Mouse (Mus musculus) limb, embryonic 13.5 days (tissue): ENCODE measurements around the gene Nebl. TPM values are rescaled to one million over a fixed set of nuclear protein-coding genes. Genes with fewer than 3 reads are reported as not detected.

Experiments used
- ATAC-seq: fragments of 200-750 bp; cut with Nextera tagmentation; 2 replicates; pipeline ENCODE4 v1.8.0; 2017; ENCODE audit warnings: low read depth, moderate number of reproducible peaks, moderate TSS enrichment; ENCODE audit not compliant: low FRiP score
- H3K27ac ChIP-seq: fragments of 300-500 bp; sonication (generic); 2 replicates; pipeline ENCODE4 v1.5.1; 2015; ENCODE audit warnings: inconsistent platforms, mild to moderate bottlenecking, moderate library complexity
- H3K27me3 ChIP-seq: fragments of 300-500 bp; sonication (generic); 2 replicates; pipeline ENCODE4 v1.6.1; 2015; ENCODE audit warnings: mild to moderate bottlenecking, inconsistent platforms
- H3K36me3 ChIP-seq: fragments of 300-500 bp; sonication (generic); 2 replicates; pipeline ENCODE4 v1.6.1; 2015; ENCODE audit warnings: inconsistent platforms, mild to moderate bottlenecking, moderate library complexity
- H3K4me1 ChIP-seq: fragments of 300-500 bp; sonication (generic); 2 replicates; pipeline ENCODE4 v1.6.1; 2015; ENCODE audit warnings: inconsistent platforms
- H3K4me2 ChIP-seq: fragments of 300-500 bp; sonication (generic); replicated peaks from 2 replicates; pipeline ENCODE4 v1.6.1; 2015; ENCODE audit warnings: inconsistent platforms, mild to moderate bottlenecking, moderate library complexity
- H3K4me3 ChIP-seq: fragments of 300-500 bp; sonication (generic); 2 replicates; pipeline ENCODE4 v1.5.1; 2015; ENCODE audit warnings: moderate library complexity, mild to moderate bottlenecking, inconsistent platforms
- H3K9ac ChIP-seq: fragments of 300-500 bp; sonication (generic); 2 replicates; pipeline ENCODE4 v1.6.1; 2015; ENCODE audit warnings: mild to moderate bottlenecking, inconsistent platforms
- H3K9me3 ChIP-seq: fragments of 300-500 bp; sonication (generic); 2 replicates; pipeline ENCODE4 v1.6.1; 2016; ENCODE audit warnings: inconsistent platforms
- WGBS: fragments of 180-500 bp; shearing (Covaris S2); methylation state at CpG from one replicate; pipeline ENCODE4 v1.1.7; 2015; 5-methylcytosine and 5-hydroxymethylcytosine counted together
- polyA plus RNA-seq: library from polyadenylated mRNA; unstranded; fragments of >200 nt; fragmentation: Nextera tagmentation; extraction: Ambion mirVana; gene quantifications from 2 replicates; pipeline ENCODE4 v1.2.1, GENCODE M21; 2015

The Nebl gene
- polyA plus RNA-seq, 1 experiment from 2014 or later, result 20.8 TPM

GRCm38 (mm10) chr2:17409276-17409675, 322.0 kb downstream of the Nebl start:
- Histone ChIP-seq H3K9ac (no peak overlapping the region), H3K4me3 (no peak overlapping the region), H3K4me2 (no peak overlapping the region), H3K27ac (no peak overlapping the region), H3K36me3 (no peaks in the 10 kb centered on the region), H3K27me3 (no peaks in the 10 kb centered on the region), H3K9me3 (no peaks in the 10 kb centered on the region), H3K4me1 (no peaks in the 10 kb centered on the region)
- ATAC-seq, result no peak
- 68% methylated on average over 5 of the region's 5 CpGs for WGBS

GRCm38 (mm10) chr2:17405899-17406531, 325.2 kb downstream of the Nebl start:
- no peaks in the 10 kb centered on the region for H3K36me3 ChIP-seq
- ATAC-seq, result no peak
- no peaks in the 10 kb centered on the region for H3K4me1 ChIP-seq
- no peak overlapping the region for H3K27ac ChIP-seq
- no peak overlapping the region for H3K9ac ChIP-seq
- WGBS, result 61% methylated on average over 4 of the region's 4 CpGs
- no peaks in the 10 kb centered on the region for H3K27me3 ChIP-seq
- no peak overlapping the region for H3K4me2 ChIP-seq
- no peaks in the 10 kb centered on the region for H3K9me3 ChIP-seq
- no peak overlapping the region for H3K4me3 ChIP-seq

- no peak overlapping the region for H3K27ac ChIP-seq
- no peaks in the 10 kb centered on the region for H3K9me3 ChIP-seq
- H3K4me3 ChIP-seq, result no peak overlapping the region
- no peak overlapping the region for H3K9ac ChIP-seq
- H3K4me1 ChIP-seq, result no peaks in the 10 kb centered on the region
- WGBS, result 74% methylated on average over 4 of the region's 4 CpGs
- ATAC-seq, result no peak
- H3K4me2 ChIP-seq, result no peak overlapping the region
- H3K27me3 ChIP-seq, result no peaks in the 10 kb centered on the region
- no peaks in the 10 kb centered on the region for H3K36me3 ChIP-seq
Measured at GRCm38 (mm10) chr2:17402511-17402910, 328.8 kb downstream of the Nebl start.

GRCm38 (mm10) chr2:17396235-17396634, 335.0 kb downstream of the Nebl start:
- 77% methylated on average over 5 of the region's 5 CpGs for WGBS
- H3K36me3 ChIP-seq, result no peaks in the 10 kb centered on the region
- H3K9me3 ChIP-seq, result no peaks in the 10 kb centered on the region
- no peaks in the 10 kb centered on the region for H3K4me1 ChIP-seq
- no peaks in the 10 kb centered on the region for H3K27me3 ChIP-seq
- no peak for ATAC-seq
- H3K4me2 ChIP-seq, result no peak overlapping the region
- no peak overlapping the region for H3K4me3 ChIP-seq
- H3K27ac ChIP-seq, result no peak overlapping the region
- H3K9ac ChIP-seq, result no peak overlapping the region

- Histone ChIP-seq H3K4me2 (no peak overlapping the region), H3K27me3 (no peaks in the 10 kb centered on the region), H3K4me3 (no peak overlapping the region), H3K9me3 (no peaks in the 10 kb centered on the region), H3K36me3 (no peaks in the 10 kb centered on the region), H3K27ac (no peak overlapping the region), H3K4me1 (0 out of 2 replicates have a peak, but pooled peaks cover 3% of the 10 kb centered on the region), H3K9ac (no peak overlapping the region)
- 68% methylated on average over 5 of the region's 5 CpGs for WGBS
- no peak for ATAC-seq
Measured at GRCm38 (mm10) chr2:17391389-17391788, 339.9 kb downstream of the Nebl start.

GRCm38 (mm10) chr2:17390513-17391200, 340.6 kb downstream of the Nebl start:
- Histone ChIP-seq H3K36me3 (no peaks in the 10 kb centered on the region), H3K9ac (no peak overlapping the region), H3K4me3 (no peak overlapping the region), H3K27me3 (no peaks in the 10 kb centered on the region), H3K27ac (no peak overlapping the region), H3K4me2 (no peak overlapping the region), H3K4me1 (0 out of 2 replicates have a peak, but pooled peaks cover 4% of the 10 kb centered on the region), H3K9me3 (no peaks in the 10 kb centered on the region)
- WGBS, result 72% methylated on average over 7 of the region's 7 CpGs
- ATAC-seq, result no peak

- Histone ChIP-seq H3K9ac (no peak overlapping the region), H3K27ac (no peak overlapping the region), H3K4me3 (no peak overlapping the region), H3K27me3 (no peaks in the 10 kb centered on the region), H3K4me2 (no peak overlapping the region), H3K9me3 (no peaks in the 10 kb centered on the region), H3K36me3 (no peaks in the 10 kb centered on the region), H3K4me1 (0 out of 2 replicates have a peak, but pooled peaks cover 4% of the 10 kb centered on the region)
- 74% methylated on average over 2 of the region's 2 CpGs for WGBS
- no peak for ATAC-seq
Measured at GRCm38 (mm10) chr2:17389886-17390285, 341.4 kb downstream of the Nebl start.

- no peaks in the 10 kb centered on the region for H3K27me3 ChIP-seq
- no peaks in the 10 kb centered on the region for H3K36me3 ChIP-seq
- H3K4me3 ChIP-seq, result no peak overlapping the region
- 84% methylated on average over 4 of the region's 4 CpGs for WGBS
- no peak overlapping the region for H3K27ac ChIP-seq
- 0 out of 2 replicates have a peak, but pooled peaks cover 4% of the 10 kb centered on the region for H3K4me1 ChIP-seq
- no peaks in the 10 kb centered on the region for H3K9me3 ChIP-seq
- no peak overlapping the region for H3K9ac ChIP-seq
- no peak overlapping the region for H3K4me2 ChIP-seq
- ATAC-seq, result no peak
Measured at GRCm38 (mm10) chr2:17389379-17389778, 341.9 kb downstream of the Nebl start.

GRCm38 (mm10) chr2:17382227-17382626, 349.0 kb downstream of the Nebl start:
- no peaks in the 10 kb centered on the region for H3K27me3 ChIP-seq
- H3K4me2 ChIP-seq, result no peak overlapping the region

GRCm38 (mm10) chr2:17375916-17376315, 355.3 kb downstream of the Nebl start:
- WGBS, result 85% methylated on average over 2 of the region's 2 CpGs
- no peak overlapping the region for H3K4me3 ChIP-seq

More at GRCm38 (mm10) chr2:17382227-17382626, 349.0 kb downstream of the Nebl start:
- Histone ChIP-seq H3K27ac (no peak overlapping the region), H3K9ac (no peak overlapping the region), H3K9me3 (no peaks in the 10 kb centered on the region), H3K4me3 (no peak overlapping the region), H3K4me1 (0 out of 2 replicates have a peak, but pooled peaks cover 4% of the 10 kb centered on the region), H3K36me3 (no peaks in the 10 kb centered on the region)
- ATAC-seq, result no peak
- 94% methylated on average over 1 of the region's 1 CpGs for WGBS

GRCm38 (mm10) chr2:17365671-17366070, 365.6 kb downstream of the Nebl start:
- Histone ChIP-seq H3K9ac (no peak overlapping the region), H3K27ac (no peak overlapping the region), H3K4me3 (no peak overlapping the region), H3K9me3 (no peaks in the 10 kb centered on the region), H3K4me2 (no peak overlapping the region), H3K4me1 (0 out of 2 replicates have a peak, but pooled peaks cover 5% of the 10 kb centered on the region), H3K27me3 (no peaks in the 10 kb centered on the region), H3K36me3 (no peaks in the 10 kb centered on the region)
- ATAC-seq, result no peak
- 88% methylated on average over 5 of the region's 5 CpGs for WGBS

More at GRCm38 (mm10) chr2:17375916-17376315, 355.3 kb downstream of the Nebl start:
- Histone ChIP-seq H3K4me1 (no peaks in the 10 kb centered on the region), H3K27me3 (no peaks in the 10 kb centered on the region), H3K36me3 (no peaks in the 10 kb centered on the region), H3K9ac (no peak overlapping the region), H3K4me2 (no peak overlapping the region), H3K9me3 (no peaks in the 10 kb centered on the region), H3K27ac (no peak overlapping the region)
- no peak for ATAC-seq

- H3K9ac ChIP-seq, result no peak overlapping the region
- no peak for ATAC-seq
- H3K36me3 ChIP-seq, result no peaks in the 10 kb centered on the region
- no peak overlapping the region for H3K4me2 ChIP-seq
- H3K4me1 ChIP-seq, result 0 out of 2 replicates have a peak, but pooled peaks cover 5% of the 10 kb centered on the region
- H3K4me3 ChIP-seq, result no peak overlapping the region
- H3K27ac ChIP-seq, result no peak overlapping the region
- WGBS, result 78% methylated on average over 6 of the region's 6 CpGs
- no peaks in the 10 kb centered on the region for H3K27me3 ChIP-seq
- H3K9me3 ChIP-seq, result no peaks in the 10 kb centered on the region
Measured at GRCm38 (mm10) chr2:17364971-17365548, 366.2 kb downstream of the Nebl start.
